ENCODE assay signal across 18 mouse cellular contexts in the genomic region with DNA sequence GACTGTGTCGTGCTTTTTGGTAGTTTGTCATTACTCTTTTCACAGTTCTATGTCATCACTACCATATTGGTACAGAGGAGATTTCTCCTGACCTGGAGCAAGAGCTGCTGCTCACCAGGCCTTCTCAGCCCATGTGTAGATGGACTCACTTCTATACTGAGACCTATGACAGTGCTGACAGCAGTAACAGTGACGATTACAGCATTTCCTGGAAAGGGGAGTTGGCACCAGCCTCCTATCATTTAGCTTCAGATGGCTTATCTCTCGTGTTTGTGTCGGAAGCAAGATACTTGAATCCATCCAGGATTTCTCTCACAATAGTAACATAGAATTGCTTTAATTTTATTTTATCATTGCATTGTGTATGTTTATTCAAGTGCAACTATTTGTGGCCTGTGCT. TPM values are rescaled to one million over a fixed set of nuclear protein-coding genes. Genes with fewer than 3 reads are reported as not detected.
DNase-seq lines count a peak whose midpoint lies in the region; ATAC-seq and TF ChIP-seq lines count a peak whose summit lies in the region.
"Had no signal": no experiment of that assay in that cellular context is flagged by ENCODE, and none has a peak within 500 bp of the region (broad histone marks: within the 10 kb centered on the region; RNA-seq: fewer than 3 reads in every experiment).

No protein-coding gene starts in this region.

- 46% methylated on average over 4 of the region's 4 CpGs for WGBS in liver, embryonic 12.5 days (ENCODE audit: insufficient replicate concordance)
- 42% methylated on average over 4 of the region's 4 CpGs for WGBS in liver, embryonic 16.5 days (ENCODE audit: insufficient replicate concordance)
- 78% methylated on average over 4 of the region's 4 CpGs for WGBS in kidney, adult 2 months
- WGBS in kidney, embryonic 15.5 days: 77% methylated on average over 4 of the region's 4 CpGs

- H3K27ac ChIP-seq in liver, embryonic 12.5 days: no peak overlapping the region
- H3K27ac ChIP-seq in liver, embryonic 16.5 days (ENCODE audit: low read length): no peak overlapping the region
- no peak overlapping the region for H3K27ac ChIP-seq in kidney, adult 2 months (ENCODE audit: insufficient read depth, low read depth, low read length)
- H3K27ac ChIP-seq in kidney, embryonic 15.5 days: no peak overlapping the region
- H3K27ac ChIP-seq: embryonic facial prominence, embryonic 10.5 days; forebrain, embryonic 13.5 days; gastrocnemius, adult 2 months; heart, embryonic 10.5 days; hindbrain, embryonic 14.5 days had no signal

- H3K36me3 ChIP-seq in liver, embryonic 12.5 days: peaks cover 36% of the 10 kb centered on the region
- 0 out of 2 replicates have a peak, but pooled peaks cover 2% of the 10 kb centered on the region for H3K36me3 ChIP-seq in liver, embryonic 16.5 days (ENCODE audit: control insufficient read depth, insufficient read depth)
- H3K36me3 ChIP-seq in kidney, adult 2 months (ENCODE audit: control insufficient read depth, insufficient read depth, low read length): no peaks in the 10 kb centered on the region; the same call in 1 of the 2 replicates
- peaks cover 19% of the 10 kb centered on the region for H3K36me3 ChIP-seq in kidney, embryonic 15.5 days
- H3K36me3 ChIP-seq: embryonic facial prominence, embryonic 10.5 days had no signal

- DNase-seq in c-Kit-positive CD71-positive TER-119-negative erythroid progenitor cells, embryonic 14.5 days (ENCODE audit: low read depth): peak; percentile 30
- DNase-seq in left cerebral cortex, adult 11 months (ENCODE audit: low spot score): no peak
- no peak for DNase-seq in kidney, adult 2 months
- DNase-seq: adrenal gland, postnatal 10 days; cerebellum, adult 2 months; cerebellum, postnatal 10 days; forebrain, postnatal 0 days; gastrocnemius, adult 2 months; gastrocnemius, postnatal 25 days; heart, postnatal 10 days had no signal

- H3K4me1 ChIP-seq in liver, embryonic 12.5 days: peaks cover 29% of the 10 kb centered on the region
- H3K4me1 ChIP-seq in liver, embryonic 16.5 days (ENCODE audit: control insufficient read depth, low read depth, low read length): peaks cover 9% of the 10 kb centered on the region
- no peaks in the 10 kb centered on the region for H3K4me1 ChIP-seq in kidney, adult 2 months (ENCODE audit: control insufficient read depth, insufficient read depth, low read length)
- H3K4me1 ChIP-seq in kidney, embryonic 15.5 days: no peaks in the 10 kb centered on the region
- H3K4me1 ChIP-seq: embryonic facial prominence, embryonic 10.5 days; forebrain, embryonic 13.5 days; heart, embryonic 10.5 days had no signal

- no peak overlapping the region for H3K4me2 ChIP-seq in liver, embryonic 12.5 days
- no peak overlapping the region for H3K4me2 ChIP-seq in liver, embryonic 16.5 days (ENCODE audit: low read depth, low read length)
- no peak overlapping the region for H3K4me2 ChIP-seq in kidney, embryonic 15.5 days
- H3K4me2 ChIP-seq: forebrain, embryonic 13.5 days; hindbrain, embryonic 14.5 days had no signal

- ATAC-seq in liver, embryonic 12.5 days: peak; percentile 72
- ATAC-seq in liver, embryonic 16.5 days (ENCODE audit: low read depth): peak; percentile 43; the same call in 1 of the 2 replicates
- no peak for ATAC-seq in kidney, embryonic 15.5 days (replicated peaks; ENCODE audit: low FRiP score)
- ATAC-seq: CD4-positive, CD25-positive, alpha-beta regulatory T cell, adult 4 months; forebrain, embryonic 13.5 days; forebrain, postnatal 0 days had no signal

- no peak overlapping the region for H3K9ac ChIP-seq in liver, embryonic 12.5 days
- H3K9ac ChIP-seq in liver, embryonic 16.5 days (ENCODE audit: low read depth, low read length): no peak overlapping the region
- H3K9ac ChIP-seq in kidney, embryonic 15.5 days: no peak overlapping the region
- H3K9ac ChIP-seq: forebrain, embryonic 13.5 days; forebrain, postnatal 0 days; hindbrain, embryonic 14.5 days had no signal

- H3K27me3 ChIP-seq in liver, embryonic 12.5 days (replicated peaks): no peaks in the 10 kb centered on the region
- H3K27me3 ChIP-seq in liver, embryonic 16.5 days (ENCODE audit: control insufficient read depth, insufficient read depth, low read depth, low read length): no peaks in the 10 kb centered on the region
- H3K27me3 ChIP-seq in kidney, adult 2 months (replicated peaks; ENCODE audit: control insufficient read depth, insufficient read depth, low read length): no peaks in the 10 kb centered on the region
- no peaks in the 10 kb centered on the region for H3K27me3 ChIP-seq in kidney, embryonic 15.5 days
- H3K27me3 ChIP-seq: forebrain, embryonic 13.5 days had no signal

- H3K4me3 ChIP-seq in liver, embryonic 12.5 days: no peak overlapping the region
- H3K4me3 ChIP-seq in liver, embryonic 16.5 days (ENCODE audit: low read depth, low read length): no peak overlapping the region
- H3K4me3 ChIP-seq in kidney, adult 2 months (ENCODE audit: insufficient read depth, low read depth, low read length): no peak overlapping the region
- H3K4me3 ChIP-seq in kidney, embryonic 15.5 days (replicated peaks): no peak overlapping the region
- H3K4me3 ChIP-seq: embryonic facial prominence, embryonic 10.5 days; forebrain, embryonic 13.5 days; gastrocnemius, adult 2 months; heart, embryonic 10.5 days had no signal

- TF ChIP-seq POLR2A in kidney, adult 2 months (IDR thresholded peaks at IDR 0.05; ENCODE audit: low read depth, low read length): no peak

- H3K9me3 ChIP-seq in liver, embryonic 12.5 days (replicated peaks): no peaks in the 10 kb centered on the region
- no peaks in the 10 kb centered on the region for H3K9me3 ChIP-seq in liver, embryonic 16.5 days (replicated peaks; ENCODE audit: control insufficient read depth, low read length)
- no peaks in the 10 kb centered on the region for H3K9me3 ChIP-seq in kidney, embryonic 15.5 days (replicated peaks)
- H3K9me3 ChIP-seq: embryonic facial prominence, embryonic 10.5 days; forebrain, embryonic 13.5 days; heart, embryonic 10.5 days had no signal

- no peak for TF ChIP-seq CTCF in kidney, adult 2 months (conservative IDR thresholded peaks at IDR 0.05; ENCODE audit: insufficient read depth, insufficient read length, low read depth, low read length)

RNA-seq across cellular contexts. Expression of a gene that starts 35.7 kb away (rescaled TPM):
- polyA plus RNA-seq in liver, embryonic 12.5 days (2016; fragmentation: Nextera tagmentation; extraction: Ambion mirVana): 24.1 TPM in 2 replicates
- 14.5 and 15.9 TPM in 2 replicates for polyA plus RNA-seq in liver, embryonic 16.5 days (2015; fragmentation: Nextera tagmentation; extraction: Ambion mirVana)
- polyA plus RNA-seq in kidney, adult 2 months (2012; rRNA removed): 6.1 and 6.6 TPM in 2 replicates
- 23.6 and 23.8 TPM in 2 replicates for polyA plus RNA-seq in kidney, embryonic 15.5 days (2015; fragmentation: Nextera tagmentation; extraction: Ambion mirVana)
